Mouse (Mus musculus) kidney, embryonic 15.5 days (tissue): ENCODE results near the gene Gm21987. TPM values are rescaled to one million over a fixed set of nuclear protein-coding genes. Genes with fewer than 3 reads are reported as not detected.

Experiments
- ATAC-seq: fragments of 200-750 bp; cut with Nextera tagmentation; replicated peaks from 2 replicates; pipeline ENCODE4 v1.8.0; 2017; ENCODE audit warnings: moderate TSS enrichment; ENCODE audit not compliant: low FRiP score
- H3K27ac ChIP-seq: fragments of 300-500 bp; sonication (generic); 2 replicates; pipeline ENCODE4 v1.5.1; 2015; ENCODE audit warnings: mild to moderate bottlenecking, inconsistent platforms
- H3K27me3 ChIP-seq: fragments of 300-500 bp; sonication (generic); 2 replicates; pipeline ENCODE4 v1.6.1; 2015; ENCODE audit warnings: inconsistent platforms
- H3K36me3 ChIP-seq: fragments of 300-500 bp; sonication (generic); 2 replicates; pipeline ENCODE4 v1.6.1; 2015; ENCODE audit warnings: inconsistent platforms
- H3K4me1 ChIP-seq: fragments of 300-500 bp; sonication (generic); 2 replicates; pipeline ENCODE4 v1.6.1; 2015; ENCODE audit warnings: inconsistent platforms
- H3K4me2 ChIP-seq: fragments of 300-500 bp; sonication (generic); 2 replicates; pipeline ENCODE4 v1.6.1; 2015; ENCODE audit warnings: moderate library complexity, mild to moderate bottlenecking, inconsistent platforms
- H3K4me3 ChIP-seq: fragments of 300-500 bp; sonication (generic); replicated peaks from 2 replicates; pipeline ENCODE4 v1.5.1; 2015; ENCODE audit warnings: mild to moderate bottlenecking, inconsistent platforms
- H3K9ac ChIP-seq: fragments of 300-500 bp; sonication (generic); 2 replicates; pipeline ENCODE4 v1.6.1; 2015; ENCODE audit warnings: mild to moderate bottlenecking, inconsistent platforms
- H3K9me3 ChIP-seq: fragments of 300-500 bp; sonication (generic); replicated peaks from 2 replicates; pipeline ENCODE4 v1.6.1; 2016; ENCODE audit warnings: inconsistent platforms
- WGBS: fragments of 180-500 bp; shearing (Covaris S2); methylation state at CpG from one replicate; pipeline ENCODE4 v1.1.7; 2015; ENCODE audit warnings: mixed read lengths; 5-methylcytosine and 5-hydroxymethylcytosine counted together
- polyA plus RNA-seq: library from polyadenylated mRNA; unstranded; fragments of >200 nt; fragmentation: Nextera tagmentation; extraction: Ambion mirVana; gene quantifications from 2 replicates; pipeline ENCODE4 v1.2.1, GENCODE M21; 2015

The Gm21987 gene
- polyA plus RNA-seq, 1 experiment from 2014 or later, result not detected

- Histone ChIP-seq H3K36me3 (no peaks in the 10 kb centered on the region), H3K4me2 (no peak overlapping the region), H3K4me1 (peaks cover 13% of the 10 kb centered on the region; the same call in 1 of the 2 replicates), H3K27me3 (no peaks in the 10 kb centered on the region), H3K9ac (no peak overlapping the region), H3K27ac (no peak overlapping the region), H3K4me3 (no peak overlapping the region), H3K9me3 (no peaks in the 10 kb centered on the region)
- ATAC-seq, result no peak
- WGBS, result 88% methylated on average over 7 of the region's 7 CpGs
Measured at GRCm38 (mm10) chr16:38363657-38364056, 16.8 kb downstream of the Gm21987 start.

- 89% methylated on average over 10 of the region's 10 CpGs for whole genome bisulfite sequencing
- ATAC-seq, result no peak
- H3K4me1 ChIP-seq, result peaks cover 13% of the 10 kb centered on the region; the same call in 1 of the 2 replicates
- H3K27ac ChIP-seq, result no peak overlapping the region
- no peaks in the 10 kb centered on the region for H3K9me3 ChIP-seq
- no peaks in the 10 kb centered on the region for H3K36me3 ChIP-seq
- H3K27me3 ChIP-seq, result no peaks in the 10 kb centered on the region
- H3K4me3 ChIP-seq, result no peak overlapping the region
- H3K9ac ChIP-seq, result no peak overlapping the region
- H3K4me2 ChIP-seq, result no peak overlapping the region
Measured at GRCm38 (mm10) chr16:38365390-38365789, 18.6 kb downstream of the Gm21987 start.

- no peak overlapping the region for H3K4me3 ChIP-seq
- no peak for ATAC-seq
- H3K4me2 ChIP-seq, result no peak overlapping the region
- no peak overlapping the region for H3K27ac ChIP-seq
- no peak overlapping the region for H3K9ac ChIP-seq
- H3K9me3 ChIP-seq, result no peaks in the 10 kb centered on the region
- H3K27me3 ChIP-seq, result no peaks in the 10 kb centered on the region
- no peaks in the 10 kb centered on the region for H3K36me3 ChIP-seq
- 72% methylated on average over 4 of the region's 4 CpGs for WGBS
- peaks cover 13% of the 10 kb centered on the region; the same call in 1 of the 2 replicates for H3K4me1 ChIP-seq
Measured at GRCm38 (mm10) chr16:38366231-38366630, 19.4 kb downstream of the Gm21987 start.

GRCm38 (mm10) chr16:38368336-38368735 lies 21.5 kb downstream of the Gm21987 start:
- H3K4me2 ChIP-seq, result no peak overlapping the region
- 46% methylated on average over 10 of the region's 10 CpGs for WGBS
- H3K27ac ChIP-seq, result no peak overlapping the region
- no peaks in the 10 kb centered on the region for H3K36me3 ChIP-seq
- ATAC-seq, result peak; percentile 50; the same call in 1 of the 2 replicates
- no peak overlapping the region for H3K4me3 ChIP-seq
- H3K9me3 ChIP-seq, result no peaks in the 10 kb centered on the region
- H3K4me1 ChIP-seq, result 0 out of 2 replicates have a peak, but pooled peaks cover 4% of the 10 kb centered on the region
- H3K27me3 ChIP-seq, result no peaks in the 10 kb centered on the region
- no peak overlapping the region for H3K9ac ChIP-seq

- Histone ChIP-seq H3K9ac (no peak overlapping the region), H3K4me1 (0 out of 2 replicates have a peak, but pooled peaks cover 4% of the 10 kb centered on the region), H3K27me3 (no peaks in the 10 kb centered on the region), H3K27ac (no peak overlapping the region), H3K9me3 (no peaks in the 10 kb centered on the region), H3K4me3 (no peak overlapping the region), H3K4me2 (no peak overlapping the region), H3K36me3 (no peaks in the 10 kb centered on the region)
- ATAC-seq, result no peak
- WGBS, result 86% methylated on average over 7 of the region's 7 CpGs
Measured at GRCm38 (mm10) chr16:38369000-38369399, 22.2 kb downstream of the Gm21987 start.

- Histone ChIP-seq H3K9ac (no peak overlapping the region), H3K4me2 (no peak overlapping the region), H3K27me3 (no peaks in the 10 kb centered on the region), H3K4me1 (0 out of 2 replicates have a peak, but pooled peaks cover 4% of the 10 kb centered on the region), H3K9me3 (no peaks in the 10 kb centered on the region), H3K4me3 (no peak overlapping the region), H3K36me3 (no peaks in the 10 kb centered on the region), H3K27ac (no peak overlapping the region)
- 87% methylated on average over 8 of the region's 8 CpGs for WGBS
- ATAC-seq, result no peak
Measured at GRCm38 (mm10) chr16:38369431-38369830, 22.6 kb downstream of the Gm21987 start.

- WGBS, result 77% methylated on average over 4 of the region's 4 CpGs
- no peaks in the 10 kb centered on the region for H3K9me3 ChIP-seq
- no peaks in the 10 kb centered on the region for H3K36me3 ChIP-seq
- H3K9ac ChIP-seq, result no peak overlapping the region
- H3K4me2 ChIP-seq, result no peak overlapping the region
- H3K27ac ChIP-seq, result no peak overlapping the region
- ATAC-seq, result no peak
- no peak overlapping the region for H3K4me3 ChIP-seq
- no peaks in the 10 kb centered on the region for H3K27me3 ChIP-seq
- H3K4me1 ChIP-seq, result 0 out of 2 replicates have a peak, but pooled peaks cover 4% of the 10 kb centered on the region
Measured at GRCm38 (mm10) chr16:38369992-38370484, 23.2 kb downstream of the Gm21987 start.

GRCm38 (mm10) chr16:38370633-38371374 lies 24.0 kb downstream of the Gm21987 start:
- no peak for ATAC-seq
- no peaks in the 10 kb centered on the region for H3K9me3 ChIP-seq
- peaks cover 4% of the 10 kb centered on the region; the same call in 1 of the 2 replicates for H3K4me1 ChIP-seq
- 64% methylated on average over 8 of the region's 8 CpGs for WGBS
- no peak overlapping the region for H3K4me3 ChIP-seq
- no peak overlapping the region for H3K4me2 ChIP-seq
- H3K36me3 ChIP-seq, result no peaks in the 10 kb centered on the region
- no peaks in the 10 kb centered on the region for H3K27me3 ChIP-seq
- no peak overlapping the region for H3K9ac ChIP-seq
- no peak overlapping the region for H3K27ac ChIP-seq

- Histone ChIP-seq H3K4me2 (no peak overlapping the region), H3K4me1 (peaks cover 11% of the 10 kb centered on the region; the same call in 1 of the 2 replicates), H3K4me3 (no peak overlapping the region), H3K9me3 (no peaks in the 10 kb centered on the region), H3K9ac (no peak overlapping the region), H3K36me3 (no peaks in the 10 kb centered on the region), H3K27ac (no peak overlapping the region), H3K27me3 (no peaks in the 10 kb centered on the region)
- peak; percentile 75; the same call in 1 of the 2 replicates for ATAC-seq
- WGBS, result 83% methylated on average over 15 of the region's 15 CpGs
Measured at GRCm38 (mm10) chr16:38371705-38372296, 25.0 kb downstream of the Gm21987 start.

GRCm38 (mm10) chr16:38372876-38373275 lies 26.0 kb downstream of the Gm21987 start:
- no peak for ATAC-seq
- Histone ChIP-seq H3K9me3 (no peaks in the 10 kb centered on the region), H3K36me3 (no peaks in the 10 kb centered on the region), H3K4me2 (no peak overlapping the region), H3K4me3 (no peak overlapping the region), H3K27me3 (no peaks in the 10 kb centered on the region), H3K9ac (no peak overlapping the region), H3K4me1 (peaks cover 14% of the 10 kb centered on the region; the same call in 1 of the 2 replicates), H3K27ac (no peak overlapping the region)
- 91% methylated on average over 4 of the region's 4 CpGs for WGBS

GRCm38 (mm10) chr16:38373439-38373838 lies 26.6 kb downstream of the Gm21987 start:
- Histone ChIP-seq H3K27ac (no peak overlapping the region), H3K9ac (no peak overlapping the region), H3K4me2 (no peak overlapping the region), H3K27me3 (no peaks in the 10 kb centered on the region), H3K36me3 (no peaks in the 10 kb centered on the region), H3K9me3 (no peaks in the 10 kb centered on the region), H3K4me3 (no peak overlapping the region), H3K4me1 (peaks cover 12% of the 10 kb centered on the region; the same call in 1 of the 2 replicates)
- no peak for ATAC-seq
- 86% methylated on average over 10 of the region's 10 CpGs for WGBS

GRCm38 (mm10) chr16:38373941-38374340 lies 27.1 kb downstream of the Gm21987 start:
- H3K4me1 ChIP-seq, result peaks cover 14% of the 10 kb centered on the region; the same call in 1 of the 2 replicates
- peak overlapping the region; percentile 37 for H3K4me2 ChIP-seq
- no peaks in the 10 kb centered on the region for H3K27me3 ChIP-seq
- no peak for ATAC-seq
- no peak overlapping the region; the same call in 1 of the 2 replicates for H3K4me3 ChIP-seq
- no peaks in the 10 kb centered on the region for H3K9me3 ChIP-seq
- H3K36me3 ChIP-seq, result no peaks in the 10 kb centered on the region
- 85% methylated on average over 16 of the region's 16 CpGs for WGBS
- H3K27ac ChIP-seq, result no peak overlapping the region
- H3K9ac ChIP-seq, result no peak overlapping the region
